Mouse (Mus musculus) telencephalon, adult 2 months (tissue): ENCODE results near the gene Shisa9.
"Not testable (repeated sequence)": the region's sequence is repeated elsewhere in the genome, so short reads cannot be mapped to it uniquely, and the experiment has no call there.

Source experiments
- DNase-seq: peaks from one replicate; pipeline ENCODE4 v3.0.0-alpha.2; 2011; ENCODE audit warnings: low read depth, low spot score

Gene Shisa9

GRCm38 (mm10) chr16:11983616-11984270 lies at the start of gene Shisa9:
Shisa9 (plus strand) TSS chr16:11984113.
- DNase-seq, result no peak

DNA sequence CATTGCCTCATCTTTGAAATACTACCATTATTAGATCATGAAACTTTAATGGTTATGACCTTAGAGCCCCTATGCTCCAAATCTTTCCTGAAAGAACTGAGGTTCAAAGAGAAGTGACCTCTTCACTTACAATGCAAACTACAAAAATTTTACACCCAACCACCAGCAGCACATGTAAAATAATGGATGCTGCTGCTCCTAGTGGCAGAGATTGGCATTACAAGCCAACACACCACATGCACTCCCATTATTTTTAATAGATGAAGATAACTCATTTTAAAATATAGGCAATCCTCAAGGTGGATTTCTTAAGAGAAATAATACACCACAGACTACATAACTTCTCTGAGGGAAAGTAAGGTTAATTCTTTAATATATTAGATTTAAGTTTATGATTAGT lies 43.4 kb upstream of the Shisa9 start:
- no peak for DNase-seq

DNA sequence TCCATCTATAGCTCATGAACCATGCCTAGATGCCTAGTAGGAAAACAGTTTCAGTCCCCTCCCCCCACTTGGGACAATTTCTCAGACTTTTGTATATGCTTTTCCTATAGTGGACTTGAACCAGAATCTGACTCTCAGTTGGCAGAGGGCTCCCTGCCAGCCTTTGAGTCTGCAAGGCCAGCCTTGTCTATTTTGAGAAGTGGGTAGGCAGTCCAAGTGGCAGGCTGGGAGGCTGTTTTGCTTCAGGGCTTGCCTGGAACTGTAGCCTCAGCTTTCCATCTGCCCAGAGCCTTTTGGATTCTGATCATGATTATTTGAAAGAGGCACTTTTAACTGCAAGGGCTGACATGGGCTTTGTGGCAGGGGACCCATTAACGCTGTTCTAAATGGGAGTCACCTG lies 23.2 kb upstream of the Shisa9 start:
- DNase-seq, result no peak

- no peak for DNase-seq
Measured at GRCm38 (mm10) chr16:11966041-11966440, 17.9 kb upstream of the Shisa9 start.

DNA sequence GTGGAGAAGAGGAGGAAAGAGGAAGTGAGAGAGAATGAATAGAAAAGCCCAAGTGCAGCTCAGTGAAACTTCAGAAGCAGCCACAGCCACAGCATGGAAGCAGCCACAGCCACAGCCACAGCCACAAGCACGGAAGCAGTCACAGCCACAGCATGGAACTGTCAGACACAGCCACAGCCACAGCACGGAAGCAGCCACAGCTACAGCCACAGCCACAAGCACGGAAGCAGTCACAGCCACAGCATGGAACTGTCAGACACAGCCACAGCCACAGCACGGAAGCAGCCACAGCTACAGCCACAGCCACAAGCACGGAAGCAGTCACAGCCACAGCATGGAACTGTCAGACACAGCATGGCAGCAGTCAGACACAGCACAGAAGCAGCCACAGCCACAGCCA lies 17.1 kb upstream of the Shisa9 start:
- DNase-seq, result not testable (repeated sequence)

GRCm38 (mm10) chr16:11967579-11967978 lies 16.3 kb upstream of the Shisa9 start:
- no peak for DNase-seq

DNA sequence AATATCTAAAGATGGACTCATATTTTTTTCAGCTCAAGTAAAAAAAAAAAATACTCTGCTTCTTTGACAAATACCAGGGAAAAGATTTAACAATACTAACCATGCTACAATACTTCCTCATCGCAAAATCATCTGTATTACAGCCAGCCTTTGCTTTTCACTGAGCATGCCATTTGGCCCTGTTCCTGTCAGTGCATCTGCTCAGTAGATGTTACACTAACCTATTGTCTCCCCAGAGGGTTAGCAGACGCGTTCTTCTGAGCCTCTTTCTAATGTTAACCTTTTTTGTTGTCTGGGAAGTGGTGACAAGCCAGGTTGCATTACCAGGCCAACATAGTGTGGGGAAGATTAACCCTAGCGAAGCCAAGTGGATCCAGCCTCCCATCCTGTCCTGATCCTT lies 10.2 kb upstream of the Shisa9 start:
- no peak for DNase-seq

GRCm38 (mm10) chr16:11976737-11977136 lies 7.2 kb upstream of the Shisa9 start:
- DNase-seq, result no peak

DNA sequence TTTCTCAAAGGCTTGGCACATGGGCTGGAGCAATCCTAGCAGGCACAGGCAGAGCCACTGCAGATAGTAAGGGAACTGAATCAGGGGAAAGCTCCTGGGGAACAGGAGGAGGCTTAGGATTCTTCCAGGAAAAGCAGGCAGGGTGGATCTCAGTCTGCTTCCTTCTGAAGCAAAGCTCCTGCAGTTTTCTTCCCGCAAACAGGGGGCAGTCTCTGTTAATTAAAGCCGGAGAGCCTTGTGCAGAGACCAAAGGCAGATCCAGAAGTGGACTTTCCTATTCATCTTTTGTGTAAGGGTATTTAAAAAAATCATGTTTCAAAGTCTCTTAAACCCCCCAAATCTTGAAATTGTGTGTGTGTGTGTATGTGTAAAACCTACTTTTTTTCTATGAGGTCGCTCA lies 3.1 kb upstream of the Shisa9 start:
- no peak for DNase-seq

GRCm38 (mm10) chr16:11983106-11983615 lies 752 bp upstream of the Shisa9 start:
- no peak for DNase-seq

GRCm38 (mm10) chr16:11984271-11984791 lies 418 bp downstream of the Shisa9 start:
- DNase-seq, result no peak

DNA sequence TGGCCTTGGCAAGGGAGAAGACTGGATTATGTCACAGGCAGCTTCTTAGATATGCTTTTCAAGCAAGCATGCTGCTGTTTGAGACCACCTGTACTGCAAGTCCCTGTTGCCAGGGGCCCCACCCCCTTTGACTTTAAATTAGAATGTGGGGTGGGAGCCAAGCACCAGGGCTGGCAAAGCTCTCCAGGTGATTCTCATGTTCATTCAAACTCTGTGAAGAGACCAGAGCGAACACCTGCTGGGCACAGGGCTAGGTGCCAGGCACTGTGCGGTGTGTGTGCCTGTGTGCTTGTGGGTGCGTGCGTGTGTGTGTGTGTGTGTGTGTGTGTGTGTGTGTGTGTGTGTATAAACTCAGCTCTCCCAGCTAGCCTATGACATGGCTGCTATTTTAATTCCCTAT lies 3.1 kb downstream of the Shisa9 start:
- DNase-seq, result no peak

GRCm38 (mm10) chr16:12005177-12005576 lies 21.3 kb downstream of the Shisa9 start:
- no peak for DNase-seq

DNA sequence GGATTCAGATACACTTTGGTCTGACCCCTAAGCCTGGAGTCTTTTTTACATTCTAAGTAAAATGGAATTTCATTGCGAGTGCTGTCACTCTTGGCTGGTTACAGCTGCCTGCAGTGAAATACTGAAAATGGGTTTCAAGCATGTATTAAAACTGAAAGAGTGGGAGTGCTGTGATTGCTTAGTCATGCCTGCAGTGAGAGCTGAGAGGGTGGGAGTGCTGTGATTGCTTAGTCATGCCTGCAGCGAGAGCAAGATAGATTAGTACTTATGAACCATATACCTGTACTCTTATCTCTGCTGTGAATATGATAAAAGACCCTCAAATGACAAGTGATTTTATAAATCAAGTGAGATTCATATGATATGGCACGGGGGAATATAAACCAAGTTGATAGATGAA lies 26.2 kb downstream of the Shisa9 start:
- no peak for DNase-seq

DNA sequence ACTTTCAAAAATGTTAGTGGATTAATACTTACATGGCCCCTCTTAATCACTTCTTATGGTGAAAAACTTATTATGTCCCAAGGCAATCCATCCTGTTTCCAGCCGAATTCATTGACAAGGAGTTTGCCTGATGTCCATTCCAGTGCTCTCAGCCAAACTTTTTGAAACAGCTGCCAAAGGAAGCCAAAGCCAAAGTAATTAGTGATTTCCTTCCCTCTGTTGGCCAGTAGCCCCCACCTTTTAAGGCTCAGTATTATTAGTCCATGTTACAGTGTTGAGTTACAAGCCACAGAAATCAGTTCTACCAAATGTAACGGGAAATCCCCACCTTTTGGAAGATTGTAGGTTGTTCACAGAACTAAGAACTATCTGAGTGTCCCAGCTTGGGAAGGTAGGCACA lies 28.8 kb downstream of the Shisa9 start:
- DNase-seq, result no peak

DNA sequence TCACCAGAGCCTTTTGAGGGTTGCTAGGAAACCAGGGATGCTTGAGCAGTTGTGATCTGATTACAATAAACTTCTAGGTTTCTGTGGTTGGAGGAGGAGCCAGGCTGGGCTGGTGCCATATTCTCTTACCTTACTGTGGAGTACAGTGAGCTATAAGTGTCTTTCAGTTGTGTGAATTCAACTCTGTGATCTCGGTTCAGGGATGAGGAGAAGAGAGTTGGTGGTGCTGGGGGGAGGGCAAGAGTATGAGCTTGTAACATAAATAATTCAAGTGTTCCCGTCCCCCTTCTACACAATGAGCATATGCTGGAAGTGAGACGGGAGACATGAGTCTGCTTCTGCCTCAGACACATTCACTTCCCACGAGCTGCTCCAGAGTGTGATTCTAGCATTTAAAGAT lies 30.6 kb downstream of the Shisa9 start:
- peak; percentile 90 for DNase-seq

DNA sequence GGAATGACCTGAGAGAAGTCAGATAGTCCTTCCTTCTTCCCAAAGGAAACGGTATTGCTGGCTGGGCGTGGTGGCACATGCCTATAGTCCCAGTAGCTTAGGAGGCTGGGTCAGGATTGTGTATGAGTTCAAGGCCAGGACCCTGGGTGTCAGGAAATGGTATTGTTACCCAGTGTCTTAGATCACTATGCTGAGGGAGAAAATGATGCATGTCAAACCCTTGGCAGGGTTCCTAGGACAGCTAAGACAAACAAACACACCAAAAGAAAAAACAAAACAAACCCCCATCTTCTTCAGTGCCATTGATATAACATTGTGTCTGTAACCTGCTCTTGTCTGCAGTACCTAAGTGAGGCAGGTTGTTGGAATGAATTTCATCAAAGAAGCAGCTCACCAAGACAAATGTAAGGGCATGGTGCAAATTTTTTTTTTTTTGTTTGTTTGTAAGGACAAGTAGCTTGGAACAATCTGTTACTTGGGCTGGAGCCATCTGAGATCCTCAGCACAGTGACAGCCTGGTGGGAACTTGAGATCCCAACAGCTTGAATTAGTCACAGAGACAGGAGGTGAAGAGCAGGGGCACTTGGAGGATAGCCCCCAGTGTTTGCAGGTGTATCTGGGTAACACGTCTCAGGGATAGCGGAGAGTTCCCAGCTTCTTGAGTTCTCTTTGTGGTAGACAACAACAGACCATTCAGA lies 34.2 kb downstream of the Shisa9 start:
- no peak for DNase-seq

GRCm38 (mm10) chr16:12020103-12020755 lies 36.3 kb downstream of the Shisa9 start:
- no peak for DNase-seq

DNA sequence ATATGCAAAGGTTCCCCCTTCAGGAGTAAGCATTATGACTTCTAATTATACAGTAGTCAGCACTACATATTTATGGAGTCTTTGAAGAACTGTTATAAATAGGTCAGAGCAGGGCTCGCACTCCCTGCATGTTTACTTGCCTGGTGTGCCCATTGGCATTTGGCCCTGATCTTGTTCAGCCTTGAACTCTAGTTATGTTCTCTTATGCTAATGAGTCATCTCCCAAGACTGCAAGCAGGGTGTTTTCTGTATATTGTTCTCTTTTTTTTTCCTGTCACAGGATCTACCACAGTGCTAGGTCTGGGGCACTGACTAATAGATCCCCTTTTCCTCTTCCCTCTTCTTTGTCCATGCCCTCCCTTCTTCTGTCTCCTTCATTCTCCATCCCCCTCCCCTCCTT lies 48.5 kb downstream of the Shisa9 start:
- DNase-seq, result no peak

- no peak for DNase-seq
Measured at GRCm38 (mm10) chr16:12034868-12035267, 51.0 kb downstream of the Shisa9 start.

DNA sequence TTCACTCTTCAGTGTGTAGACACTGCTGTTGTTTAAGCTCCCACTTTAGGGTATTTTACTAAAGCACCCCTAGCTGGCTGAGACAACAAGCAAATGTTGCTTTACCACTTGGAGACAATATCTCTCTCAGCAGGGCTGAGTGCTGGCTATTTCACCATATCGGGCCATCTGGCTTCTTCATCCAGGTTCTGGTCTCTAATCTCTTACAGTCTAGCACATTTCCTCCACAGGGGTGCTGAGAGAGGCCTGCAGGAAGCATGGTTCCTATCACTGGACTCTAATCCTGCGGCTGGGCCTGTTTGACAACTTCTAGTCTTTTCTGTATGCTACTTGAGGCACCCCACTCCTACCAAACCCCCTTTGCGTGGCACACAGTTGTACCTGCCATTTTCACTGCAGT lies 51.7 kb downstream of the Shisa9 start:
- DNase-seq, result no peak

- DNase-seq, result peak; percentile 58
Measured at GRCm38 (mm10) chr16:12040935-12041334, 57.0 kb downstream of the Shisa9 start.

DNA sequence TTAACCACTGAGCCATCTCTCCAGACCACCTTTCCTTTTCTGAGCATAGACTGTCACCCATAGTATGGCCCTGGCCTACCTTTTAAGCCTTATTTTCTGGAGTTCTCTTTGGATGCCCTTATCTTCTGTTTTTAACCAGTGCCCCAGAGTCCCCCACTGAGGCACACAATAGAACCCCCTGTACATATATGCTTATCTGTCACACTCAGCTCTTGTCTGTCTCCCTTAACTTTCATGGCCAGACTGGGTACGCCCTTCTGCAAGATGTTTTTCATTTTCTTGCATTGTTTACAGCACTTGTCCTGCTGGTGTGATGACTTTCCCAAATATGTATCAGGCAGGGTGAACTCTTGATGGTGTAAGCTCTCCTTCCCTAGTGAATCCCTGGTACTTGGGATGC lies 68.1 kb downstream of the Shisa9 start:
- no peak for DNase-seq
